Mouse (Mus musculus): ENCODE measurements at regions not wholly inside any gene's neighbourhood (a gene's known extent, or its start where the extent isn't known, plus 50 kb on each side); places are given as distances from the start of the nearest gene placed in this dataset.

- no peaks in the 10 kb centered on the region for H3K79me2 ChIP-seq (ENCODE audit: control insufficient read depth, insufficient read depth)
- no peak overlapping the region for H3K4me3 ChIP-seq
- no peak for TF ChIP-seq MYOD1 (IDR thresholded peaks at IDR 0.05; ENCODE audit: control insufficient read depth in 1 of 3, insufficient read length in 2 of 3, low read depth in 2 of 3)
- TF ChIP-seq TCF3 (IDR thresholded peaks at IDR 0.05; ENCODE audit: insufficient read length, low read depth), result no peak
- TF ChIP-seq REST (IDR thresholded peaks at IDR 0.05; ENCODE audit: insufficient read depth, insufficient read length), result no peak
- TF ChIP-seq SRF (IDR thresholded peaks at IDR 0.05; ENCODE audit: control insufficient read depth, insufficient read length, low read depth), result no peak
- TF ChIP-seq MYOG (IDR thresholded peaks at IDR 0.05; ENCODE audit: control insufficient read depth in 1 of 3, insufficient read depth in 1 of 3, insufficient read length in 2 of 3, low read depth in 2 of 3), result no peak
- TF ChIP-seq MAX (IDR thresholded peaks at IDR 0.05; ENCODE audit: low read depth), result no peak
- no peak for TF ChIP-seq USF1 (IDR thresholded peaks at IDR 0.05; ENCODE audit: low read depth)
- no peak for TF ChIP-seq POLR2AphosphoS2 (IDR thresholded peaks at IDR 0.05; ENCODE audit: insufficient read length, low read depth)
- no peak for TF ChIP-seq E2F4 (IDR thresholded peaks at IDR 0.05; ENCODE audit: insufficient read depth)
- TF ChIP-seq CEBPB (IDR thresholded peaks at IDR 0.05; ENCODE audit: insufficient read depth, poor library complexity, severe bottlenecking), result no peak
- TF ChIP-seq POLR2A (IDR thresholded peaks at IDR 0.05; ENCODE audit: insufficient read length, low read depth), result no peak
- TF ChIP-seq TCF12 (IDR thresholded peaks at IDR 0.05; ENCODE audit: insufficient read depth, poor library complexity, severe bottlenecking), result no peak
- no peaks in the 10 kb centered on the region for H3K27me3 ChIP-seq (ENCODE audit: control insufficient read depth, insufficient read depth, insufficient read length)
- no peaks in the 10 kb centered on the region for H3K36me3 ChIP-seq (ENCODE audit: control insufficient read depth, insufficient read depth)
- H3K4me2 ChIP-seq (ENCODE audit: low read depth), result no peak overlapping the region
- H3ac ChIP-seq (ENCODE audit: control insufficient read depth, insufficient read length), result no peak overlapping the region
These were observed 65.3 kb upstream of the Hmga2 start for GRCm38 (mm10) chr10:120541618-120542017.

- H3K27me3 ChIP-seq (ENCODE audit: control insufficient read depth, insufficient read depth, insufficient read length), result no peaks in the 10 kb centered on the region
- TF ChIP-seq REST (IDR thresholded peaks at IDR 0.05; ENCODE audit: insufficient read depth, insufficient read length) (no peak), SRF (IDR thresholded peaks at IDR 0.05; ENCODE audit: control insufficient read depth, insufficient read length, low read depth) (no peak), POLR2A (IDR thresholded peaks at IDR 0.05; ENCODE audit: insufficient read length, low read depth) (no peak), POLR2AphosphoS2 (IDR thresholded peaks at IDR 0.05; ENCODE audit: insufficient read length, low read depth) (no peak), MYOD1 (IDR thresholded peaks at IDR 0.05; ENCODE audit: control insufficient read depth in 1 of 3, insufficient read length in 2 of 3, low read depth in 2 of 3) (no peak), USF1 (IDR thresholded peaks at IDR 0.05; ENCODE audit: low read depth) (no peak), MYOG (IDR thresholded peaks at IDR 0.05; ENCODE audit: control insufficient read depth in 1 of 3, insufficient read depth in 1 of 3, insufficient read length in 2 of 3, low read depth in 2 of 3) (no peak), CEBPB (IDR thresholded peaks at IDR 0.05; ENCODE audit: insufficient read depth, poor library complexity, severe bottlenecking) (no peak)
These were observed 62.3 kb upstream of the Hmga2 start for GRCm38 (mm10) chr10:120538561-120538960.

GRCm38 (mm10) chr10:120528406-120528805 lies 52.1 kb upstream of the Hmga2 start:
- Histone ChIP-seq H3K36me3 (ENCODE audit: control insufficient read depth, insufficient read depth) (no peaks in the 10 kb centered on the region), H3ac (ENCODE audit: control insufficient read depth, insufficient read length) (no peak overlapping the region), H3K4me2 (ENCODE audit: low read depth) (no peak overlapping the region), H3K4me3 (no peak overlapping the region), H3K79me2 (ENCODE audit: control insufficient read depth, insufficient read depth) (no peaks in the 10 kb centered on the region), H3K27me3 (ENCODE audit: control insufficient read depth, insufficient read depth, insufficient read length) (no peaks in the 10 kb centered on the region)
- TF ChIP-seq TCF3 (IDR thresholded peaks at IDR 0.05; ENCODE audit: insufficient read length, low read depth) (no peak), E2F4 (IDR thresholded peaks at IDR 0.05; ENCODE audit: insufficient read depth) (no peak)

More at GRCm38 (mm10) chr10:120538561-120538960, 62.3 kb upstream of the Hmga2 start:
- Histone ChIP-seq H3K36me3 (ENCODE audit: control insufficient read depth, insufficient read depth) (no peaks in the 10 kb centered on the region), H3K79me2 (ENCODE audit: control insufficient read depth, insufficient read depth) (no peaks in the 10 kb centered on the region), H3K4me2 (ENCODE audit: low read depth) (no peak overlapping the region), H3K4me3 (no peak overlapping the region), H3ac (ENCODE audit: control insufficient read depth, insufficient read length) (no peak overlapping the region)

- Histone ChIP-seq H3K4me2 (ENCODE audit: low read depth) (no peak overlapping the region), H3K79me2 (ENCODE audit: control insufficient read depth, insufficient read depth) (no peaks in the 10 kb centered on the region), H3K4me3 (no peak overlapping the region), H3K27me3 (ENCODE audit: control insufficient read depth, insufficient read depth, insufficient read length) (no peaks in the 10 kb centered on the region), H3K36me3 (ENCODE audit: control insufficient read depth, insufficient read depth) (no peaks in the 10 kb centered on the region), H3ac (ENCODE audit: control insufficient read depth, insufficient read length) (no peak overlapping the region)
- TF ChIP-seq MYOG (IDR thresholded peaks at IDR 0.05; ENCODE audit: control insufficient read depth in 1 of 3, insufficient read depth in 1 of 3, insufficient read length in 2 of 3, low read depth in 2 of 3) (no peak), REST (IDR thresholded peaks at IDR 0.05; ENCODE audit: insufficient read depth, insufficient read length) (no peak), TCF3 (IDR thresholded peaks at IDR 0.05; ENCODE audit: insufficient read length, low read depth) (no peak), CEBPB (IDR thresholded peaks at IDR 0.05; ENCODE audit: insufficient read depth, poor library complexity, severe bottlenecking) (no peak), SRF (IDR thresholded peaks at IDR 0.05; ENCODE audit: control insufficient read depth, insufficient read length, low read depth) (no peak), MAX (IDR thresholded peaks at IDR 0.05; ENCODE audit: low read depth) (no peak), POLR2AphosphoS2 (IDR thresholded peaks at IDR 0.05; ENCODE audit: insufficient read length, low read depth) (no peak), E2F4 (IDR thresholded peaks at IDR 0.05; ENCODE audit: insufficient read depth) (no peak), MYOD1 (IDR thresholded peaks at IDR 0.05; ENCODE audit: control insufficient read depth in 1 of 3, insufficient read length in 2 of 3, low read depth in 2 of 3) (no peak), USF1 (IDR thresholded peaks at IDR 0.05; ENCODE audit: low read depth) (no peak), TCF12 (IDR thresholded peaks at IDR 0.05; ENCODE audit: insufficient read depth, poor library complexity, severe bottlenecking) (no peak)
These were observed 51.7 kb upstream of the Hmga2 start for GRCm38 (mm10) chr10:120527951-120528350.

GRCm38 (mm10) chr10:120526991-120527390 lies 50.7 kb upstream of the Hmga2 start:
- Histone ChIP-seq H3K27me3 (ENCODE audit: control insufficient read depth, insufficient read depth, insufficient read length) (no peaks in the 10 kb centered on the region), H3K36me3 (ENCODE audit: control insufficient read depth, insufficient read depth) (no peaks in the 10 kb centered on the region), H3ac (ENCODE audit: control insufficient read depth, insufficient read length) (no peak overlapping the region), H3K4me2 (ENCODE audit: low read depth) (peak overlapping the region; percentile 19), H3K79me2 (ENCODE audit: control insufficient read depth, insufficient read depth) (no peaks in the 10 kb centered on the region), H3K4me3 (no peak overlapping the region)
- TF ChIP-seq POLR2AphosphoS2 (IDR thresholded peaks at IDR 0.05; ENCODE audit: insufficient read length, low read depth) (no peak), MYOG (IDR thresholded peaks at IDR 0.05; ENCODE audit: control insufficient read depth in 1 of 3, insufficient read depth in 1 of 3, insufficient read length in 2 of 3, low read depth in 2 of 3) (no peak), CEBPB (IDR thresholded peaks at IDR 0.05; ENCODE audit: insufficient read depth, poor library complexity, severe bottlenecking) (no peak)
